Mouse (Mus musculus) embryonic fibroblast, embryonic 13.5 days (primary cell): ENCODE results near the gene Selenbp2.

Experiments used
- CTCF ChIP-seq: IDR thresholded peaks from 2 replicates; pipeline ENCODE4 v1.5.1; 2011; ENCODE audit warnings: mild to moderate bottlenecking, control low read depth, low read length, moderate library complexity, borderline replicate concordance; ENCODE audit not compliant: insufficient read depth
- POLR2A ChIP-seq: IDR thresholded peaks from 2 replicates; pipeline ENCODE4 v1.6.1; 2011; ENCODE audit warnings: low read depth, mild to moderate bottlenecking, control low read depth, low read length, moderate library complexity

DNA sequence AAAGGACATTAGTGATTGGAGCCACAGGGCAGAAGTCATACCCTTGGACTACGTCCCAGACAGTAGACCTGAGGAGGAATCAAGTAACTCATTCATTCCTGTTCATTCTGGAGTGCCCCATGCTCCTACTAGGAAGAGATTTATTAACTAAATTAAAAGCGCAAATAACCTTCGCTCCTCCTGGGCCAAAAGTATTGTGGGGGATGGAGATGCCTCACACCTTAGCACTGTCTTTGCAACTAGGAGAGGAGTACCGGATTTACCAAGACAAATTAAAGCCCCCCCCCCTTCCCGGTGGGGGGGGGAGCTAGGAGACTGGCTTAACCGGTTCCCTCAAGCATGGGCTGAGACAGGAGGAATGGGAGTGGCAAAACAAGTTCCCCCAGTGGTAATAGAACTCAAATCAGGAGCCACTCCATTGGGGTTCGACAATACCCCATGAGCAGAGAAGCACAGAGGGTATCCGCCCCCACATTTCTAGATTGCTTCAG lies 14.0 kb upstream of the Selenbp2 start:
- TF ChIP-seq POLR2A, result no peak
- TF ChIP-seq CTCF, result no peak
